Mouse (Mus musculus) ES-E14 (cell line): ENCODE results near the gene Psg21. TPM values are rescaled to one million over a fixed set of nuclear protein-coding genes. Genes with fewer than 3 reads are reported as not detected.

Source experiments
- total RNA-seq: library from RNA; depleted of rRNA; stranded (reverse); fragments of 300-350 nt; gene quantifications from 2 replicates; pipeline ENCODE4 v1.2.3, GENCODE M21; 2012; rRNA removed

Psg21 gene
- total RNA-seq, 1 experiment = not detected

Other genes starting within 250 kb of the Psg21 start
- gene Psg28, start 224.7 kb downstream of the Psg21 start, total RNA-seq = not detected in 2 replicates
- not detected in 2 replicates for gene Psg26, start 172.5 kb downstream of the Psg21 start, total RNA-seq
- not detected in 2 replicates for gene Psg25, start 124.5 kb downstream of the Psg21 start, total RNA-seq
- not detected in 2 replicates for gene Psg27, start 89.4 kb downstream of the Psg21 start, total RNA-seq
- 0.13 and 0.16 TPM in 2 replicates for gene Psg23, start 40.2 kb downstream of the Psg21 start, total RNA-seq
- gene Psg20, start 29.5 kb upstream of the Psg21 start, total RNA-seq = not detected in 2 replicates
- not detected in 2 replicates for gene Psg22, start 61.4 kb upstream of the Psg21 start, total RNA-seq
- not detected in 2 replicates for gene Psg19, start 141.8 kb upstream of the Psg21 start, total RNA-seq
- not detected in 2 replicates for gene Psg17, start 164.9 kb upstream of the Psg21 start, total RNA-seq
- 0.04 and 0.21 TPM in 2 replicates for gene Mill2, start 183.2 kb upstream of the Psg21 start, total RNA-seq
- gene Pglyrp1, start 214.6 kb upstream of the Psg21 start, total RNA-seq = 0.89 and 1.4 TPM in 2 replicates